ENCODE assay signal across 14 mouse cellular contexts in genomic region chr7:29555521-29555920, GRCm38 (mm10).
"Had no signal": no experiment of that assay in that cellular context is flagged by ENCODE, and none has a peak within 500 bp of the region (broad histone marks: within the 10 kb centered on the region; RNA-seq: fewer than 3 reads in every experiment).

No protein-coding gene starts in this region.

- H3K36me3 ChIP-seq: midbrain, embryonic 12.5 days; midbrain, embryonic 15.5 days; neural tube, embryonic 13.5 days had no signal

- H3K27ac ChIP-seq: liver, embryonic 14.5 days; macrophage; midbrain, embryonic 12.5 days; midbrain, embryonic 15.5 days; neural tube, embryonic 13.5 days had no signal

- DNase-seq: kidney, adult 11 months; kidney, adult 9 months; kidney, postnatal 14 days; kidney, postnatal 4 days; liver, postnatal 0 days; lung, embryonic 14.5 days; thymus, postnatal 25 days had no signal

- H3K4me1 ChIP-seq: midbrain, embryonic 12.5 days; midbrain, embryonic 15.5 days; neural tube, embryonic 13.5 days had no signal

- H3K4me2 ChIP-seq: liver, embryonic 11.5 days; lung, embryonic 14.5 days; midbrain, embryonic 12.5 days; midbrain, embryonic 15.5 days; neural tube, embryonic 13.5 days had no signal

- H3K9me3 ChIP-seq: midbrain, embryonic 12.5 days; midbrain, embryonic 15.5 days; neural tube, embryonic 13.5 days had no signal

- H3K9ac ChIP-seq: liver, embryonic 14.5 days; liver, postnatal 0 days; lung, embryonic 14.5 days; midbrain, embryonic 12.5 days; midbrain, embryonic 15.5 days; neural tube, embryonic 13.5 days had no signal

- ATAC-seq: liver, postnatal 0 days; lung, postnatal 0 days; midbrain, embryonic 15.5 days had no signal

- H3K27me3 ChIP-seq: midbrain, embryonic 12.5 days; midbrain, embryonic 15.5 days; neural tube, embryonic 13.5 days had no signal

- H3K4me3 ChIP-seq: midbrain, embryonic 12.5 days; midbrain, embryonic 15.5 days; neural tube, embryonic 13.5 days had no signal
